Mouse (Mus musculus) myocyte (in vitro differentiated cells): ENCODE data around the gene Gatd1. TPM values are rescaled to one million over a fixed set of nuclear protein-coding genes. Genes with fewer than 3 reads are reported as not detected.

Source experiments
- H3K27me3 ChIP-seq: one replicate; pipeline ENCODE4 v1.6.1; 2011; ENCODE audit not compliant: control insufficient read depth, insufficient read depth, insufficient read length
- H3K36me3 ChIP-seq: one replicate; pipeline ENCODE4 v1.6.1; 2011; ENCODE audit not compliant: control insufficient read depth, insufficient read depth
- H3K4me2 ChIP-seq: one replicate; pipeline ENCODE4 v1.6.1; 2011; ENCODE audit warnings: low read depth, control low read depth
- H3K4me3 ChIP-seq: one replicate; pipeline ENCODE4 v1.5.1; 2011; ENCODE audit warnings: mild to moderate bottlenecking, control low read depth, moderate library complexity
- H3K79me2 ChIP-seq: one replicate; pipeline ENCODE4 v1.6.1; 2011; ENCODE audit not compliant: control insufficient read depth, insufficient read depth
- H3ac ChIP-seq: one replicate; pipeline ENCODE4 v1.6.1; 2011; ENCODE audit not compliant: control insufficient read depth, insufficient read length
- CEBPB ChIP-seq: IDR thresholded peaks from 2 replicates; pipeline ENCODE4 v1.6.1; 2011; ENCODE audit warnings: mild to moderate bottlenecking, moderate library complexity; ENCODE audit not compliant: poor library complexity, insufficient read depth, severe bottlenecking
- E2F4 ChIP-seq: IDR thresholded peaks from one replicate; pipeline ENCODE4 v1.6.1; 2011; ENCODE audit warnings: mild to moderate bottlenecking, control low read depth, moderate library complexity; ENCODE audit not compliant: insufficient read depth
- MAX ChIP-seq: IDR thresholded peaks from one replicate; pipeline ENCODE4 v1.6.1; 2011; ENCODE audit warnings: low read depth, mild to moderate bottlenecking, control low read depth
- MYOD1 ChIP-seq, 3 experiments: IDR thresholded peaks; one replicate each; pipeline ENCODE4 v1.6.1; 2011; ENCODE audit warnings: control low read depth in 2 of 3, low read depth in 2 of 3, mild to moderate bottlenecking in 2 of 3, moderate library complexity in 1 of 3; ENCODE audit not compliant: insufficient read length in 2 of 3, control insufficient read depth in 1 of 3
- MYOG ChIP-seq, 3 experiments: IDR thresholded peaks; one replicate each; pipeline ENCODE4 v1.6.1; 2011; ENCODE audit warnings: control low read depth in 2 of 3, low read depth in 2 of 3, mild to moderate bottlenecking in 2 of 3; ENCODE audit not compliant: insufficient read length in 2 of 3, control insufficient read depth in 1 of 3, insufficient read depth in 1 of 3
- POLR2A ChIP-seq: IDR thresholded peaks from one replicate; pipeline ENCODE4 v1.6.1; 2011; ENCODE audit warnings: low read depth, mild to moderate bottlenecking, control low read depth, moderate library complexity; ENCODE audit not compliant: insufficient read length
- POLR2AphosphoS2 ChIP-seq: IDR thresholded peaks from one replicate; pipeline ENCODE4 v1.6.1; 2011; ENCODE audit warnings: low read depth, control low read depth; ENCODE audit not compliant: insufficient read length
- REST ChIP-seq: IDR thresholded peaks from one replicate; pipeline ENCODE4 v1.6.1; 2011; ENCODE audit warnings: mild to moderate bottlenecking, control low read depth, moderate library complexity; ENCODE audit not compliant: insufficient read depth, insufficient read length
- SRF ChIP-seq: IDR thresholded peaks from one replicate; pipeline ENCODE4 v1.6.1; 2011; ENCODE audit warnings: low read depth; ENCODE audit not compliant: control insufficient read depth, insufficient read length
- TCF12 ChIP-seq: IDR thresholded peaks from one replicate; pipeline ENCODE4 v1.6.1; 2011; ENCODE audit warnings: mild to moderate bottlenecking, control low read depth; ENCODE audit not compliant: poor library complexity, insufficient read depth, severe bottlenecking
- TCF3 ChIP-seq: IDR thresholded peaks from one replicate; pipeline ENCODE4 v1.6.1; 2011; ENCODE audit warnings: low read depth, control low read depth; ENCODE audit not compliant: insufficient read length
- USF1 ChIP-seq: IDR thresholded peaks from one replicate; pipeline ENCODE4 v1.6.1; 2011; ENCODE audit warnings: low read depth, mild to moderate bottlenecking, control low read depth, moderate library complexity
- polyA plus RNA-seq: library from polyadenylated mRNA; unstranded; fragments of >200 nt; fragmentation: generic; extraction: Trizol; gene quantifications from one replicate; pipeline ENCODE4 v1.2.1, GENCODE M21; 2012; ENCODE audit warnings: missing spikeins

Gene Gatd1
- polyA plus RNA-seq: 16.3 TPM

DNA sequence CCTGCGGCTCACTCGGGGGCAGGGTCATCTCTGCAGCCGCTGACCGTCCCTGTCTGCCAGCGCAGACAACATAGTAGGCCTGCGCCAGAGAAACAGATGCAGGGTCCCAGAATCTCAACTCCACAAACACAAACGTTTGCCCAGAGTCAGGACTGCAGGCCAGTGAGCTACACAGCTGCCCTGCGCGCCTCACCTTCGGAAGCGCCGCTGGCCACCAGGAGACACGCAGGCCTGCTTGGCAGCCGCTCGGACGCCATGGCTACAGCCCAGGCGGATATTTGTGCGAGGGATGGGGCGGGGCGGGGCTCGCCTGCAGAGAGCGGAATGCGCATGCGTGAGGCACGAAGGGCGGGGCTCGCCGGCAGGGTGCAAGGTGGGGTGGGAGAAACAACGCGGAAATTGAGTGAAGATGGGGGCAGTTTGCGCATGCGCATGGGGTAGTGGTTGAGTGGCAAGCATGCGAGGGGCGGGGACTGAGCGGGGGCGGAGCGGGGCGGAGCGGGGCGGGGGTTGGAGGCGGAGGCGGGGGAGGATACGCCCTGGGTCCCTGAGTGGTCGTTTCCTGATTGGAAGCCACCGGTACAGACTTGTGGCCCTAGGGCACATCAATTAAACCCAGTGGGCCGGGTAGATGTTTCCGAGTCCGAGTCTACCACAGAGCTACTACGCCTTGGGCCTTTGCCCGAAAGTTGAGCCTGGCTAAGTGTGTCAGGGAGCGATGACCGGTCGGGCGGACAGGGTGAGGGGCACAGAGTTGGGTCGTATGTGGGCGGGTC is at the start of gene Gatd1:
Gene Gatd1, minus strand, starts transcription at position 328 of the 776 bp plus-strand sequence.
- H3K79me2 ChIP-seq: no peaks in the 10 kb centered on the region
- peak within 1 kb of the TSS; percentile 16 for H3ac ChIP-seq
- H3K27me3 ChIP-seq: no peaks in the 10 kb centered on the region
- no peaks in the 10 kb centered on the region for H3K36me3 ChIP-seq
- peak within 1 kb of the TSS; percentile 69 for H3K4me3 ChIP-seq
- no peak for TF ChIP-seq USF1
- peak; percentile 90 for TF ChIP-seq POLR2AphosphoS2
- TF ChIP-seq MYOD1 (IDR thresholded peaks at IDR 0.05; ENCODE audit: control insufficient read depth in 1 of 3, insufficient read length in 2 of 3, low read depth in 2 of 3): peak in 1 of 3 experiments; percentile 47
- no peak for TF ChIP-seq MYOG (IDR thresholded peaks at IDR 0.05; ENCODE audit: control insufficient read depth in 1 of 3, insufficient read depth in 1 of 3, insufficient read length in 2 of 3, low read depth in 2 of 3)
- TF ChIP-seq TCF12: no peak
- TF ChIP-seq REST: peak; percentile 21
- peak; percentile 96 for TF ChIP-seq POLR2A
- no peak for TF ChIP-seq TCF3
- no peak for TF ChIP-seq CEBPB
- TF ChIP-seq E2F4: no peak
- TF ChIP-seq SRF: no peak
- no peak for TF ChIP-seq MAX
- H3K4me2 ChIP-seq: peak within 1 kb of the TSS; percentile 94

DNA sequence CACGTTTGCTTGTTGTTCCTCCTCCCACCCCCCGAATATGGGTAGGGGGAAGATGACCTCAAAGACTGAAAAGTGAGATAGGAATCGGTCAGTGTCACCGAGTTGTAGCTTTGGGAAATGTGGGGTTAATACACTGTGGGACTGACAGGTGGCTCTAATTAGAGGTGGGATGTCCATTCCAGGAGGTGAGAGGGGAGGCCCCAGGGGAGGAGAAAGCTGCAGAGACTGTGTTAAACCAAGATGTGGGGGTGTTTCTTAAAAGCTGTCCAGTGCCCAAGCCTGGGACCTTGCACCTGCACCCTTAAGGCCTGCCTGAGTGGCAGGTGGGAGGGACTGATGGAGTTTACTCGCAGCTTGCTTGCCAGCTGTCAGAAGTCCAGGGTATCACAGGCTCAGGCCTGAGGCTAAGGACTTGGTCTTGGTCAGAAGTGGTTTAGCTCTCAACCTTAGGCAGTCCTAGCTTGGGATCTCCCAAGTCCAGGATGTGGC is 48.4 kb upstream of the Gatd1 start:
- Histone ChIP-seq H3K36me3 (no peaks in the 10 kb centered on the region), H3K4me3 (no peak overlapping the region), H3K4me2 (no peak overlapping the region), H3ac (no peak overlapping the region), H3K79me2 (no peaks in the 10 kb centered on the region), H3K27me3 (no peaks in the 10 kb centered on the region)
- no peak for TF ChIP-seq USF1
- no peak for TF ChIP-seq MYOG (IDR thresholded peaks at IDR 0.05; ENCODE audit: control insufficient read depth in 1 of 3, insufficient read depth in 1 of 3, insufficient read length in 2 of 3, low read depth in 2 of 3)
- TF ChIP-seq MYOD1 (IDR thresholded peaks at IDR 0.05; ENCODE audit: control insufficient read depth in 1 of 3, insufficient read length in 2 of 3, low read depth in 2 of 3): no peak
- TF ChIP-seq SRF: no peak
- no peak for TF ChIP-seq E2F4
- TF ChIP-seq TCF12: no peak
- TF ChIP-seq POLR2A: no peak
- TF ChIP-seq CEBPB: no peak
- TF ChIP-seq REST: no peak
- TF ChIP-seq POLR2AphosphoS2: no peak
- TF ChIP-seq TCF3: no peak
- TF ChIP-seq MAX: no peak

DNA sequence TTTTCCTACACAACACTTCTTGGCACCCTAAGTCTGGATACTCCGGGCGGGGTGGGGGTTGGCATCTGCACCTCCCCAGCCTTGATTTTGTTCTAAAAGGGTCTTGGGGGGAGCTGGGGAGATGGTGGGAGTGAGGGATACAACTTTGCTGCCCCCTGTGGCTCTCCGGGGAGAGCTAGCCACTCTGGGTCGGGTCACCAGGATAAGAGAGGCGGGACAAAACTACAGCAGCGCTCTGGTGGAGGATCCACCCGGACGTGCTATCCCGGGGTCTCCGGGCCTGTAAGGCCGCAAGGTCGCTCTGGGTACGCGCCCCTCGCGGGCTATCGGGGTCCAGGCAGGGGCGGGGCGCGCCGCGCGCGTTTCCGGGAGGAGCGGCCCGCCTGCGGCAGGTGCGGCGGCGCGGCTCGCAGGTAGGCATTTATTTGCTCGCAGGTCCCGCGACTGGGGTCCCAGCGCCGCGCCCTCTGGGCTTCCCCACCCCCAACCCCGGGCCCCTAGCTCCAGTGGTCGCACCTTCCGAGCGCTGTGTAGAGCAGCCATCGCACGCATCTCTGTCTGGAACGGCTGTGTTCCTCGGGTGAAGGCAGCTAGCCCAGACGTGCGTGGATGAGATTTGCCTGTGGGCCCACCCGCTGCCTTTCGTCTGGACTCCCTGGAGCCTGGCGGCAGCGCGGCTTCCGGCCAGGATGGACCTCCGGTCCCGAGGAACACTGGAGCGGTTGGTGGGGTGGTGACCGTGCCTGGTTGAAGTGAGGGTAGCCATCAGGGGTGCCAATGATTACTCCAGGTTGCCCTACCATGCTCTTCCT is 47.8 kb upstream of the Gatd1 start:
- H3K4me3 ChIP-seq: no peak overlapping the region
- TF ChIP-seq POLR2AphosphoS2 (peak; percentile 24), CEBPB (no peak)
- peak overlapping the region; percentile 12 for H3K4me2 ChIP-seq
- no peak overlapping the region for H3ac ChIP-seq
- no peaks in the 10 kb centered on the region for H3K27me3 ChIP-seq
- no peaks in the 10 kb centered on the region for H3K36me3 ChIP-seq
- no peaks in the 10 kb centered on the region for H3K79me2 ChIP-seq

DNA sequence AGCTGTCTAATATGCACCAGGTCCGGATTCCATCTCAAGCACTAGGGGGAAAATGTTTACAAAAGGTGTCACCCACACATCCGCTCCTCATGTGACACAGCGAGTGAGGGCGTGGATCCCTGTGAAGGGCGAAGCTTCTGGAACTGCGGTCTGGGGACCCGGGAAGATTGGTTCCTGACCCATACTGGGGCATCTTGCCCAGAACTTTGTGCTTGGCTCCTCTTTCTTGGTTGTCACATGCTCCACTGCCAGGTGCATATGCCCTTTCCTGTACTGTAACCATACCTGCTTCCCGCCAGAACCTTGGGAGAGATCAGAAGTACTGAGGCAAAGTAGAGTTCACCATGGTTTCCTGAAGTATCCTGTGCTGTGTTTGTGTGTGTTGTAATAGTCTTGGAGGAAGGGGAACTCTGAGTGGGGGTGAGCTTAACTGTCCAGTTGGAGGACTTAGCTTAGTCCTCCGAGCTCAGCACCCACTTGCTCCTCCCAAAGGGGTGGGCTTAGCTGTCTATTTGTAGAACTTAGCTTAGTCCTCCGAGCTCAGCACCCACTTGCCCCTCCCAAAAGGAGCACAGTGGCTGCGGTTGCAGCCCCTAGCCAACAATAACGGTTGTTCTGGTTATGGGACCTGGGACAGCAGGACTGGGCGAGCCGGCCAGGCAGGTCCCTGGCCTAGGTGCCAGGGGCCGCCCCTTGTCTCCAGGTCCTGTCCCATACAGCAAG is 46.6 kb upstream of the Gatd1 start, which contains the start of gene Cracr2b:
Gene Cracr2b, plus strand, starts transcription at position 704 of the 723 bp plus-strand sequence.
- Histone ChIP-seq H3ac (no peak within 1 kb of the TSS), H3K27me3 (no peaks in the 10 kb centered on the region), H3K36me3 (no peaks in the 10 kb centered on the region), H3K79me2 (no peaks in the 10 kb centered on the region), H3K4me2 (peak within 1 kb of the TSS; percentile 12), H3K4me3 (no peak within 1 kb of the TSS)
- no peak for TF ChIP-seq SRF
- no peak for TF ChIP-seq MAX
- TF ChIP-seq CEBPB: no peak
- TF ChIP-seq POLR2AphosphoS2: no peak
